Mouse (Mus musculus) spleen, adult 12 weeks (tissue): ENCODE data around the gene Fads3.

Experiments used
- DNase-seq: peaks from one replicate; pipeline ENCODE4 v3.0.0; 2022; ENCODE audit warnings: low spot score

Fads3 gene

GRCm38 (mm10) chr19:10041388-10042148, at the start of gene Fads3:
Fads3 (plus strand) TSS chr19:10041569.
- peak; percentile 50 for DNase-seq

GRCm38 (mm10) chr19:9992011-9992958, 49.1 kb upstream of the Fads3 start:
- no peak for DNase-seq

- peak; percentile 76 for DNase-seq
Measured at GRCm38 (mm10) chr19:9993036-9993656, 48.2 kb upstream of the Fads3 start.

DNA sequence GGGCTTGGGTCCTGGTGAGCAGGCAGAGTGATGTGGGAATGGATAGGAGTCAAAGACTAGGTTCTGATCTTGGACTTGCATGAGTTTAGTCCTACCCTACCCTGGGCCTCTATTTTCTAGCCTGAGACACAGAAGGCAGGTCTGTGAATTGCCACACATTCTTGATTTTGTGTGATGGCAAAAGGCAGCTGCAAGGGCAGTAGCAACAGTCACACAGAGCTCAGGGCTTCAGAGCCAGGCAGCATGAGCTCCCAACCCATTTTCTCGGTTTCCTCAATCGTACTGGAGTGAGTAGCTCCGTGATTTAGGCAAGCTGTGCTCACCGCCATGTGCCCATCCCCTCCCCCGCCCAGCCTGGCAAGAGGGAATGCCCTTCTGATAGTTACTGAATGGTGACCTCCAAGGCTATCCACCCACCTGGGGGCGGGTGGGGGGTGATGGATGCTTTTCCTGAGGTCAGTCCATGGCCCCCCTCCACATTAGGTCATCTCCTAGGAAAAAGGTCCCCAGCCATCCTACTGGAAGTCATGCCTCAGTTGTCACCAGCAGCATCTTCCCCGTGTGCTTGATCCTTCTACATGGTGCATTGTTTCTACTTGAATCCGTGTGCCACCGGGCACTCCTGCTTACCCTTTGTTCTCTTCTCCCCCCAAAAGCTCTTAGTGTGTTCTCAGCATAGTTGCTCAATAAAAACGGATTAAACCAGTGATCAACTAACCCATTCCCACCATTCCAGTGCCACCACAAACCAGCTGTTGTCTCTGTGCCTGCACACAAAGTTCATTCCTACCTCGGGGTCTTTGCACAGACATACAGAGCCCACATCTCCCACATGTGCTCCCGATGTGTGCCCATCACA, 43.9 kb upstream of the Fads3 start:
- DNase-seq: no peak

GRCm38 (mm10) chr19:9998063-9998416, 43.3 kb upstream of the Fads3 start:
- DNase-seq: no peak

GRCm38 (mm10) chr19:9998736-9999486, 42.5 kb upstream of the Fads3 start:
- no peak for DNase-seq

DNA sequence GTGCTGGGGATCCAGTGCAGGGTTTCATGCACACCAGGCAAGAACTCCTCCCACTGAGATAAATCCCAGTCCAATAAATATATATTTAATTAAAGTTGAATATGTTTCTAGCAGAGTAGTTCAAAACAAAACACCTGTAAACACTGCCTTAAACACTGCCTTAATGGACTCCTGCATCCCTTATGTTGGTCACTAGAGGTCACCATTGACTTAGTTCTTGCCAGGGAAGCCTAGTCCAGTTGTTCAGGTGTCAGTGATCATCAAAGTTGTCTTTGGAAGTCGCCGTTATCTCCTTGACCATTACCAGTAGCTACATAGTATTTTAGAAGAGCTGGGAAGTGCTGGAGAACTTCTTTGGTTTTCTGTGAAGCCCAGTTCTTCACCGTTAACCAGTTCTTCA, 41.0 kb upstream of the Fads3 start:
- no peak for DNase-seq

DNA sequence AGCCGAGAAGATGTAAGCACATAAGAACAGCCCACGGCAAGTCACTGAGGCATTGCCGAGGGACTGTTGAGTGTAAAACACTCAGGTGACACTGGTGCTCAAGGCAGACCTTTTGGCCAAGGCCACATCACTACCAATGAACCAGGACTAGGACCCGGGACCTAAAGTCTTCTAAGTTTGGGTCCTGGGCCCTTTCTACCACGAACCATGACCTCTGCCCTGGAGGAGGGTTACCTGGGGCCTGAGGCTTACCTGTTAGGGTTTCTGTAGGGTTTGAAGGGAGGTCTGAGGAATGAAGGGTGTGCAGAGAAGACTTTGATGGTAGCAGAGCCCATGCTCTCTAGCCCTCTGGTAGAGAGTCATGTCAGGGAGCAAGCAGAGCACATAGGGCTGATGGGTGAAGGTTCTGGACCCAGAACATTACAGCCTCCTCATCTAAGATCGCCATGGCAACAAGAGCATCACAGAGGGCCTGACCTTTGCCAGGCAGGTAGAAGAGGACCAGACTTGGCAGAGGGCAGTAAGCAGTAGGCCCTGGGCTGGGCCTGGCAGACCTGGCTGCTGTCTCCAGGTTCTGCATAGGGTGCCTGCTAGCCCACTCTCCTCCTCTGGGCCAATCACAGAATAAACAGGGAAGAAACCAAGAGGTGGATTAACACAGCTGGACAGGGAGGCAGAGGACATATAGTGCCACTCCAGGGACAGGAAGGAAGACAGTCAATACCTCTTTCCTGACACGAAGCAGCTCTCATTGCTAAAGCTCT, 40.0 kb upstream of the Fads3 start, which contains the start of the genes Best1 and Rab3il1:
Best1 (minus strand) TSS at position 428 of the 764 bp plus-strand sequence.
Rab3il1 (plus strand) TSS at position 464 of the 764 bp plus-strand sequence.
- no peak for DNase-seq

DNA sequence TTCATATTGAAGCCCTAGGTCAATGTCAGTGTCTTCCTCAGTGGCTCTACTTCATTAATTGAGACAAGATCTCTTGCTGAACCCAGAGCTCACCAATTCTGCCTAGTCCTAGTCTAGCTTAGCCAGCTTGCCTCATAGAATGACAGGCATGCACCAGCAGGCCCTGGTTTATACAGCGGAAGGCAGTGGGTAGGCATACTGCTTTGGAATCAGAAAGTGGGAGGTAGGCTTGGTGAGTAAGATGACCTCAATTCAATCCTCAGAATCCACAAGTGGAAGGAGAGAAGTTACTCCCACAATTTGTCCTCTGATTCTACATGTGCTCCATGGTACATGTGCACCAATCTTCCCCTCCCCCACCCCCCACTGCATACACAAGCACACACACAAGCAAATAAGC, 37.7 kb upstream of the Fads3 start:
- no peak for DNase-seq

DNA sequence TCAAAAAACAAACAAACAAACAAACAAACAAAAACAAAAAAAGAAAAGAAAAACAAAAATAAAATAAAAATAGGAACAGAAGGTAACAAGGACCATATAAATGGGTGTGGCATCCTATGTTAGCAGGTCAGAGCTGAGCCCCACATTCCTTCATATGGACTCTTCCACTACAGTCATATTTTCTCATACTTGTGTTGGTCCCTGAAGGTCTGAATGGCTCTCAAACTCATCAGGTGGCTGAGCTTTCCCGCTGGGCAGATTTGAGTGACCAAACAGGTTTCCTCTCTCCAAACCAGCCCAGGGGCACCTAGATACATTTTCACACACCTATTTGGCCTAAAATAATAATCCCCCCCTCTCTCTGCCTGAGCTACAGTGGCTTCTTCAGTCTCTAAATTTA, 30.0 kb upstream of the Fads3 start:
- DNase-seq: no peak

- DNase-seq: no peak
Measured at GRCm38 (mm10) chr19:10012827-10013278, 28.5 kb upstream of the Fads3 start.

GRCm38 (mm10) chr19:10013348-10013747, 28.0 kb upstream of the Fads3 start:
- no peak for DNase-seq

DNA sequence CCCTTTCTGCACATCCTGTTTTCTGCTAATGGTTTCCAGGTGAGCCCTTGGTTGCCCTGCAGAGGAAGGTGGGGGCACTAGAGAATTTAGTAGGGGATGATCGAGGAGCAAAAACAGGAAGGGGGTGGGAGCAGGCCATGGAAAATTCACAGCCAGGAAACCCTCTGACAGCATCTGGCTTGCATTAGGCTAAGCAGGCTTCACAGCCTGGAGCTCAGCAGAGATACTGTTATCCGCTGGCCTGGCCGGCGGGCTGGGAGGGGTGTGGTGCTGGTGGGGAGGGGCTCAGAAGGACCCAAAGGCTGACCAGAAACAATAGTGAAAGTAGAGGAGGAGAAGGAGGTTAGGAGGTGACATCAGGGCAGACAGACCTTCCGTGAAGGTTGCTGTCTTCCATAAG, 27.5 kb upstream of the Fads3 start:
- DNase-seq: peak; percentile 53

DNA sequence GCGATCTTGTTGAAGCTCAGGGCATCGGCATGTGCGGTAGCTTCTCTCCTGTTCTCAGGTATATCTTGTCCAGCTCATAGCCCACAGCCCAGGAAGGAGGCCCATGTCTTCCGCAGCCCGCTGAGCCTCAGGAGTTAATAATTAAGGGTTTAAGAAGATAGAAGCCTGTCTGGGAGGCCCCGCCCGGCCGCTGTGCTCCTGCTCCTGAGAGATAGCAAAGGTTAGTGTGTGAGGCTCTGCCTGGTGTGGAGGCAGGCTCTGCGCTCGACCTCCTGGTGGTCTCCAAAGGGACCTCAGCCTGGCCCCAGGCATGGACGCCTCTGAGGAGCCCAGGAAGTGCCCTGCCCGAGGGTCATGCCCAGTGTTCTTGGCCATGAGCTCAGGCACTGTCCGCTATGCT, 26.5 kb upstream of the Fads3 start:
- DNase-seq: peak; percentile 77

GRCm38 (mm10) chr19:10015442-10015841, 25.9 kb upstream of the Fads3 start:
- peak; percentile 28 for DNase-seq

DNA sequence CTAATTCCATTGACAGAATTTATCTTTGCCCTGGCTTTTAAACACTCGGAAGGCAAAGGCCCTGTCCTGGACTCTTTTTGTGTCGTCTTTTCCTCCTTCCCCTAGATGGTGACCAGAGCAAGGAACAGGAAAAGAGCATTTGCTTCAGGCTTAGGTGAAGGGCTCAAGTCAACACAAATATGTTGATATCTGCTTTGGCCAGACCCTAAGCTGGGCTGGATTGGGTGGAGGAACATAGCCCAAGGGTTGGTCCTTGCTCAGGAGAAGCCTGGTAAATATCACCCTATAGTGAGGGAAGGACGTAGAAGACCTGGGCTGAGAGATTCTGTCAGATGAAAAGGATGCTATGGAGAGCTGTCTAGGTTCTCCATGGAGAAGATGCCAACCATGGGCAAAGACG, 25.2 kb upstream of the Fads3 start:
- DNase-seq: peak; percentile 37

DNA sequence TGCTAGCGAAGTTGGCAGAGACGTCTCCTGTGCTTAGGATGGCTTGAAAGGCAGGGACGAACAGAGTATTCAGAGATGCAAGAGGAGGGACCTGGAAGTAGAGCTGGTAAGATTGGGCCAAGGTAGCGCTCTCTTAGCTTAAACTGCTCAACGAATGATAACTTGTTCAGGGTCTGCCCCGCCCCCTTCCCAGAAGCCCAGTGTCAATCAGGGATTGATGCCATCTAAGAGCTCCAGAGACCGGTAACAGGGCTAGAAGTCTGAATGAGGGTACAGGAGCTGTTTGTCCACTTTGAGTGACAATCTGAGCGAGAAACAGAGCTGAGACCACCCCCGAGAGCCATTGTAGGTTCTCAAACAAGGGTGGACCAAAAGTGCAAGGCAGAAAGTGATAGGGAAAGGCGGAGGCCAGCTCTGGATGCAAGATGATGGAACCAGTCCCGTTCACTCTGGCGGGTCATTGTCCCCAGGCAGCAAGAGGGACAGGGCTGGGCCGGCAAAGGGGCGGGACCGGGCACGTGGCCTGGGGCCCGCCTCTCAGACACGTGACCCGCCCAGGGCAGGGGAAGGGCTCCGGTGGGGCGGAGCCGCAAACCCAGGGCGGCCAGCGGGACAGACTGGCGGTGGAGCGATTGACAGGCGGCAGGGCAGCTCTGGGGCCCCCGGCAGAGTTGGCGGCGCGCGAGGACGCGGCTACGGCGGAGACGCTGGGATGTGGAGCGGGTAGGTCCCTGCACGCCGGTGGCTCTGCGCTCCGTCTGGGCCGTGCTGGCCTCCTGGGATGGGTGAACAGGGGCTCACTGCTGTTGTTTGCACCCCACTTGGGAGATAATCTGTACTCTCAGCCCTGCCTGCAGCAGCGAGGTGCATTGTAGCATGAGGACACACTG, 23.5 kb upstream of the Fads3 start:
- peak; percentile 89 for DNase-seq

- DNase-seq: no peak
Measured at GRCm38 (mm10) chr19:10018527-10018818, 22.9 kb upstream of the Fads3 start.

DNA sequence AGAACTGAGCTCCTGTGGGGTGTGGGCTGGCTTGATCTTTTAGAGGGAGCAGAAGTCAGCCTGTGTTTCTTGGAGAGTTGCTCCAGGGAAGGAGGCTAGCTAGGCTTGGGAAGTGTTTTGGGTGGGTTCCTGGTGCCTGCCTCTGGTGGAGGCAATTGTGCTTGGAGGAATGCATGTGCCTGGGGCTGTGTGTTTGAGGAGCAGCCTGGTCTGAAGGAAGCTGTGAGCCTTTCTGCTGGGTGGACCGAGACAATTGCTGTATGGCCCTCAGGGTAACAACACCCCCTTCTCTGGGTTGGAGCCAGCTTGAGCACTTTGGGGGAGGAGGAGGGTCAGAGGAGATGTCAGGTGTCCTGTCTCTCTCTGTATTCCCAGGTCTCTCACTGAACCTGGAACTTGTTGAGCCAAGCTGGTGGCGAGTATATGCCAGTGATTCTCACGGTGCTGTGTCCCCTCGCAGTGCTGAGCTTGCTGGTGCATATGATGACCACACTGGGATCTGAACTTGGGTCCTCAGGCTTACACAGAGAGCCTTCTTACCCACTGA, 22.1 kb upstream of the Fads3 start:
- DNase-seq: no peak
